Mouse (Mus musculus) MEL (cell line): ENCODE results near the gene Tmem268. TPM values are rescaled to one million over a fixed set of nuclear protein-coding genes. Genes with fewer than 3 reads are reported as not detected.

Experiments used
- DNase-seq: peaks from one replicate; pipeline ENCODE4 v3.0.0; 2011; ENCODE audit warnings: low read depth, low spot score
- H3K27ac ChIP-seq: 2 replicates; pipeline ENCODE4 v1.5.1; 2012; ENCODE audit warnings: low read depth, mild to moderate bottlenecking, control low read depth, low read length, moderate library complexity; ENCODE audit not compliant: control insufficient read depth
- H3K27me3 ChIP-seq, 2 experiments: fragments of 150-350 bp in 1 of 2; sonication (generic) in 1 of 2; 2 replicates each; pipeline ENCODE4 v1.6.1; 2012; ENCODE audit warnings: low read length in 2 of 2, mild to moderate bottlenecking in 2 of 2, improper control_type of control experiment in 1 of 2, moderate library complexity in 1 of 2; ENCODE audit not compliant: insufficient read depth in 2 of 2, control insufficient read depth in 1 of 2
- H3K36me3 ChIP-seq, 2 experiments: 2 replicates each; pipeline ENCODE4 v1.6.1; 2012 to 2014; ENCODE audit warnings: low read length in 2 of 2, improper control_type of control experiment in 1 of 2, inconsistent platforms in 1 of 2, mild to moderate bottlenecking in 1 of 2; ENCODE audit not compliant: insufficient read depth in 2 of 2, control insufficient read depth in 1 of 2
- H3K4me1 ChIP-seq, 2 experiments: fragments of 150-350 bp in 1 of 2; sonication (generic) in 1 of 2; 2 replicates each; pipeline ENCODE4 v1.6.1; 2012; ENCODE audit warnings: low read length in 2 of 2, improper control_type of control experiment in 1 of 2, mild to moderate bottlenecking in 1 of 2; ENCODE audit not compliant: insufficient read depth in 2 of 2, control insufficient read depth in 1 of 2
- H3K4me3 ChIP-seq, 2 experiments: fragments of 150-350 bp in 1 of 2; sonication (generic) in 1 of 2; 2 replicates each; pipeline ENCODE4 v1.5.1; 2012; ENCODE audit warnings: low read depth in 2 of 2, low read length in 2 of 2, mild to moderate bottlenecking in 2 of 2, moderate library complexity in 2 of 2, control low read depth in 1 of 2, improper control_type of control experiment in 1 of 2; ENCODE audit not compliant: control insufficient read depth in 1 of 2, insufficient read depth in 1 of 2
- H3K79me2 ChIP-seq: 2 replicates; pipeline ENCODE4 v1.6.1; 2012; ENCODE audit warnings: mild to moderate bottlenecking, low read length, moderate library complexity; ENCODE audit not compliant: control insufficient read depth, poor library complexity, insufficient read depth
- H3K9ac ChIP-seq: 2 replicates; pipeline ENCODE4 v1.6.1; 2012; ENCODE audit warnings: low read depth, mild to moderate bottlenecking, control low read depth, low read length, moderate library complexity; ENCODE audit not compliant: control insufficient read depth, poor library complexity, severe bottlenecking
- H3K9me3 ChIP-seq: fragments of 150-350 bp; sonication (generic); replicated peaks from 2 replicates; pipeline ENCODE4 v1.6.1; 2012; ENCODE audit warnings: mild to moderate bottlenecking, low read length, improper control_type of control experiment, moderate library complexity; ENCODE audit not compliant: insufficient read depth
- BHLHE40 ChIP-seq: IDR thresholded peaks from 2 replicates; pipeline ENCODE4 v1.6.1; 2012; ENCODE audit warnings: low read depth, mild to moderate bottlenecking, inconsistent platforms, low read length, improper control_type of control experiment, borderline replicate concordance
- CTCF ChIP-seq, 3 experiments: IDR thresholded peaks in 2 of 3; conservative IDR thresholded peaks in 1 of 3; 2 replicates each; pipeline ENCODE4 v1.5.1; 2011 to 2012; ENCODE audit warnings: low read length in 3 of 3, low read depth in 2 of 3, mild to moderate bottlenecking in 2 of 3, improper control_type of control experiment in 1 of 3, inconsistent platforms in 1 of 3, mixed read lengths in 1 of 3, moderate library complexity in 1 of 3; ENCODE audit not compliant: control insufficient read depth in 1 of 3, insufficient read depth in 1 of 3, poor library complexity in 1 of 3, severe bottlenecking in 1 of 3
- ELF1 ChIP-seq: IDR thresholded peaks from 2 replicates; pipeline ENCODE4 v1.6.1; 2014; ENCODE audit warnings: low read depth, mild to moderate bottlenecking, inconsistent platforms, low read length, improper control_type of control experiment, moderate library complexity
- EP300 ChIP-seq, 2 experiments: IDR thresholded peaks; 2 replicates each; pipeline ENCODE4 v1.6.1; 2011; ENCODE audit warnings: improper control_type of control experiment in 2 of 2, low read length in 2 of 2, low read depth in 1 of 2, mild to moderate bottlenecking in 1 of 2
- ETS1 ChIP-seq: IDR thresholded peaks from 2 replicates; pipeline ENCODE4 v1.6.1; 2012; ENCODE audit warnings: low read depth, mild to moderate bottlenecking, inconsistent platforms, low read length, improper control_type of control experiment, moderate library complexity
- HCFC1 ChIP-seq: IDR thresholded peaks from 2 replicates; pipeline ENCODE4 v1.6.1; 2012; ENCODE audit warnings: low read depth, mild to moderate bottlenecking, inconsistent platforms, low read length, improper control_type of control experiment, moderate library complexity
- JUND ChIP-seq: IDR thresholded peaks from 2 replicates; pipeline ENCODE4 v1.6.1; 2011; ENCODE audit warnings: low read depth, mild to moderate bottlenecking, improper control_type of control experiment, low read length
- KAT2A ChIP-seq: conservative IDR thresholded peaks from 2 replicates; pipeline ENCODE4 v1.6.1; 2012; ENCODE audit warnings: low read depth, low read length, improper control_type of control experiment, inconsistent platforms
- MAFK ChIP-seq: IDR thresholded peaks from 2 replicates; pipeline ENCODE4 v1.6.1; 2011; ENCODE audit warnings: low read depth, mild to moderate bottlenecking, low read length, improper control_type of control experiment, borderline replicate concordance
- MAZ ChIP-seq: IDR thresholded peaks from 2 replicates; pipeline ENCODE4 v1.6.1; 2012; ENCODE audit warnings: low read depth, mild to moderate bottlenecking, inconsistent platforms, low read length, improper control_type of control experiment
- MEF2A ChIP-seq: IDR thresholded peaks from 2 replicates; pipeline ENCODE4 v1.6.1; 2014; ENCODE audit warnings: low read depth, mild to moderate bottlenecking, inconsistent platforms, low read length, improper control_type of control experiment; ENCODE audit not compliant: poor library complexity, insufficient replicate concordance, severe bottlenecking; ENCODE audit errors: extremely low read depth
- MXI1 ChIP-seq: IDR thresholded peaks from 2 replicates; pipeline ENCODE4 v1.6.1; 2011; ENCODE audit warnings: mild to moderate bottlenecking, low read depth, low read length, improper control_type of control experiment
- MYB ChIP-seq: IDR thresholded peaks from 2 replicates; pipeline ENCODE4 v1.6.1; 2011; ENCODE audit warnings: mild to moderate bottlenecking, low read depth, low read length, improper control_type of control experiment
- MYC ChIP-seq: IDR thresholded peaks from 2 replicates; pipeline ENCODE4 v1.6.1; 2011; ENCODE audit warnings: low read depth, mild to moderate bottlenecking, low read length, improper control_type of control experiment, moderate library complexity
- NELFE ChIP-seq: IDR thresholded peaks from 2 replicates; pipeline ENCODE4 v1.6.1; 2011; ENCODE audit warnings: low read depth, low read length, improper control_type of control experiment
- RCOR1 ChIP-seq: IDR thresholded peaks from 2 replicates; pipeline ENCODE4 v1.6.1; 2012; ENCODE audit warnings: low read depth, mild to moderate bottlenecking, inconsistent platforms, low read length, improper control_type of control experiment
- TBP ChIP-seq: IDR thresholded peaks from 2 replicates; pipeline ENCODE4 v1.8.0; 2011; ENCODE audit warnings: low read depth, low read length, improper control_type of control experiment
- TCF12 ChIP-seq: IDR thresholded peaks from 2 replicates; pipeline ENCODE4 v1.6.1; 2014; ENCODE audit warnings: low read depth, mild to moderate bottlenecking, inconsistent platforms, low read length, improper control_type of control experiment, moderate library complexity
- USF1 ChIP-seq: IDR thresholded peaks from 2 replicates; pipeline ENCODE4 v1.6.1; 2014; ENCODE audit warnings: low read depth, mild to moderate bottlenecking, inconsistent platforms, low read length, improper control_type of control experiment, moderate library complexity
- USF2 ChIP-seq, 2 experiments: IDR thresholded peaks; 2 replicates each; pipeline ENCODE4 v1.6.1; 2011 to 2012; ENCODE audit warnings: improper control_type of control experiment in 2 of 2, low read length in 2 of 2, borderline replicate concordance in 1 of 2, inconsistent platforms in 1 of 2, low read depth in 1 of 2, mild to moderate bottlenecking in 1 of 2; ENCODE audit not compliant: insufficient read depth in 1 of 2
- ZKSCAN1 ChIP-seq: IDR thresholded peaks from 2 replicates; pipeline ENCODE4 v1.6.1; 2012; ENCODE audit warnings: low read depth, mild to moderate bottlenecking, inconsistent platforms, low read length, improper control_type of control experiment, moderate library complexity
- ZNF384 ChIP-seq: IDR thresholded peaks from 2 replicates; pipeline ENCODE4 v1.6.1; 2012; ENCODE audit warnings: low read depth, mild to moderate bottlenecking, inconsistent platforms, low read length, improper control_type of control experiment
- polyA plus RNA-seq, 2 experiments: library from polyadenylated mRNA; stranded (reverse) in 1 of 2; unstranded in 1 of 2; fragments of >175 nt in 1 of 2; fragments of >200 nt in 1 of 2; gene quantifications; 2 replicates each; pipeline versions ENCODE4 v1.2.1 to v1.2.4; 2012; ENCODE audit warnings: low replicate concordance in 2 of 2, low read depth in 1 of 2; ENCODE audit not compliant: insufficient read length in 2 of 2, insufficient read depth in 1 of 2, missing spikeins in 1 of 2
- total RNA-seq: library from RNA; depleted of rRNA; stranded (reverse); fragments of 300-350 nt; gene quantifications from 2 replicates; pipeline ENCODE4 v1.2.3, GENCODE M21; 2012

Tmem268 gene
- total and polyA plus RNA-seq, 3 experiments: 8.1 to 11.3 TPM; not detected in 1

DNA sequence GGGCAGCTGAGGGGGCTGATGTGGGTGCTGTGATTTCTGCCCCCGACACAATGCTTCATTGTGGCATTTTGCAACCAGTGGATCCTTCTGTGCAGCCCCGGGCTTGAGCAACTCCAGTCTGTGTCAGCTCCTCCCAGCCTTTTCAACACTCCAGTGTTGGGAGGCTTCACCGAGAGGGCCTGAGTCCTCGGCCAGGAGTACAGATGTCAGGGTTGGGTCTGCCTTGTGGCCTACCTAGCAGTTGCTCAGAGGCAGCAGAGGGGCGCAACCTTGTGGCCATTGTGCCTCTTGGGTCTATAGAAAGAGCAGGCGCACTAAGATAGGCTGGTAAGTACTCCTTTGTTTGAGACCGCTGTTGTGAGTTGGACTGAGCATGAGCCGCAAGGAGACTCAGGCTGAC is 1.5 kb downstream of the Tmem268 start:
- Histone ChIP-seq H3K4me1 (peaks cover 0 to 26% of the 10 kb centered on the region in 2 experiments; a peak in 3 of 4 replicates), H3K9me3 (no peaks in the 10 kb centered on the region), H3K27me3 (no peaks in the 10 kb centered on the region), H3K9ac (no peak overlapping the region), H3K79me2 (peaks cover 9% of the 10 kb centered on the region; the same call in 1 of the 2 replicates), H3K36me3 (peaks cover 0 to 15% of the 10 kb centered on the region in 2 experiments; a peak in 2 of 4 replicates), H3K27ac (no peak overlapping the region), H3K4me3 (no peak overlapping the region)
- no peak for DNase-seq
- no peak for TF ChIP-seq HCFC1
- TF ChIP-seq JUND: no peak
- no peak for TF ChIP-seq MYC
- 0 out of 6 replicates have a peak, but pooled peaks of 1 of the 3 experiments have one; percentile 8 for TF ChIP-seq CTCF (IDR thresholded peaks at IDR 0.05 in 2 of 3, conservative IDR thresholded peaks at IDR 0.05 in 1 of 3; ENCODE audit: control insufficient read depth in 1 of 3, insufficient read depth in 1 of 3, low read depth in 2 of 3, low read length in 3 of 3, poor library complexity in 1 of 3, severe bottlenecking in 1 of 3)

- no peaks in the 10 kb centered on the region for H3K9me3 ChIP-seq
- peaks cover 0 to 15% of the 10 kb centered on the region in 2 experiments; a peak in 2 of 4 replicates for H3K36me3 ChIP-seq
- no peaks in the 10 kb centered on the region for H3K27me3 ChIP-seq
- TF ChIP-seq ELF1: peak; percentile 41; the same call in 1 of the 2 replicates
- TF ChIP-seq MAZ: no peak
- TF ChIP-seq MXI1: no peak
- TF ChIP-seq, all 39 proteins: peak for 1
- Histone ChIP-seq H3K4me1 (peaks cover 0 to 26% of the 10 kb centered on the region in 2 experiments; a peak in 3 of 4 replicates), H3K79me2 (peaks cover 9% of the 10 kb centered on the region; the same call in 1 of the 2 replicates), H3K4me3 (peak overlapping the region in 1 of 2 experiments; percentile 3; a peak in 1 of 4 replicates), H3K9ac (peak overlapping the region; percentile 61), H3K27ac (peak overlapping the region; percentile 20; the same call in 1 of the 2 replicates)
- DNase-seq: peak; percentile 67
These were observed 3.5 kb downstream of the Tmem268 start for GRCm38 (mm10) chr4:63561861-63562675.

DNA sequence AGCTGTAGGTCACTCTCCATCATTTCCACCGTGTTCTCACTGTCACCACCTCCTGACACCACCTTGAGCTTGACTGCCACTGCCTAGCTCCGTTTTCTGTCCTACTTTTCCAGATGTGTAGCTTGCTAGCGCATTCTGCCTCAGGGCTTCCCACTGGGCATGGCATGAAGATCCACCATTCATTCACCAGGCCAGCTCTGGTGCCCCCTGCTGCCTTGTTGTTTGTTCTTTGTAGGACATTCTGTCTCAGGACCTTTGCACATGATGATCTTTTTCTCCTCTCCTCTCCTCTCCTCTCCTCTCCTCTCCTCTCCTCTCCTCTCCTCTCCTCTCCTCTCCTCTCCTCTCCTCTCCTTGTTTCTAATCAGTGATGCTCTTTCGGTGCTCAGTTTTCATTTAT is 4.2 kb downstream of the Tmem268 start:
- Histone ChIP-seq H3K79me2 (peaks cover 7% of the 10 kb centered on the region; the same call in 1 of the 2 replicates), H3K36me3 (peaks cover 0 to 12% of the 10 kb centered on the region in 2 experiments; a peak in 2 of 4 replicates), H3K27ac (no peak overlapping the region)
- TF ChIP-seq USF1 (no peak), EP300 (IDR thresholded peaks at IDR 0.05; ENCODE audit: low read depth in 1 of 2, low read length in 2 of 2) (no peak), MYB (no peak), ZNF384 (no peak), KAT2A (no peak), ZKSCAN1 (no peak), TBP (no peak), MAFK (no peak), ELF1 (no peak), TCF12 (no peak), ETS1 (no peak), RCOR1 (no peak), BHLHE40 (no peak), CTCF (IDR thresholded peaks at IDR 0.05 in 2 of 3, conservative IDR thresholded peaks at IDR 0.05 in 1 of 3; ENCODE audit: control insufficient read depth in 1 of 3, insufficient read depth in 1 of 3, low read depth in 2 of 3, low read length in 3 of 3, poor library complexity in 1 of 3, severe bottlenecking in 1 of 3) (no peak; a peak in 1 of 6 replicates), USF2 (IDR thresholded peaks at IDR 0.05; ENCODE audit: borderline replicate concordance in 1 of 2, insufficient read depth in 1 of 2, low read depth in 1 of 2, low read length in 2 of 2) (no peak), MXI1 (no peak), MEF2A (no peak), NELFE (no peak)
- TF ChIP-seq, all 39 proteins: peak for 0
- DNase-seq: no peak
- H3K9ac ChIP-seq: no peak overlapping the region
- H3K4me1 ChIP-seq: peaks cover 0 to 26% of the 10 kb centered on the region in 2 experiments; a peak in 3 of 4 replicates
- no peaks in the 10 kb centered on the region for H3K9me3 ChIP-seq
- no peaks in the 10 kb centered on the region for H3K27me3 ChIP-seq
- H3K4me3 ChIP-seq: no peak overlapping the region
